In genomic region chr2:154790656-154791483, GRCm38 (mm10) we compare ENCODE assay signal across 8 mouse cellular contexts. TPM values are rescaled to one million over a fixed set of nuclear protein-coding genes. Genes with fewer than 3 reads are reported as not detected.
DNase-seq lines count a peak whose midpoint lies in the region; ATAC-seq and TF ChIP-seq lines count a peak whose summit lies in the region.

Gene Raly, plus strand, starts transcription at chr2:154791096.
Gene a, plus strand, starts transcription at chr2:154791402.

- H3K4me2 ChIP-seq in hindbrain, postnatal 0 days (ENCODE audit: low read depth, low read length), result peak within 1 kb of the TSS; percentile 86

- H3K9ac ChIP-seq in hindbrain, postnatal 0 days (replicated peaks; ENCODE audit: low read length), result peak within 1 kb of the TSS; percentile 56

- peaks cover 14% of the 10 kb centered on the region; the same call in 1 of the 2 replicates for H3K4me1 ChIP-seq in hindbrain, postnatal 0 days (ENCODE audit: insufficient read depth, low read length)

- WGBS in hindbrain, postnatal 0 days, result under 1% methylated on average over 70 of the region's 89 CpGs

- ATAC-seq in common myeloid progenitor, adult 5-6 weeks (replicated peaks; ENCODE audit: low read depth, poor library complexity, severe bottlenecking), result peak; percentile 90
- ATAC-seq in hindbrain, postnatal 0 days, result peak; percentile 96
- ATAC-seq in megakaryocyte, adult 5-6 weeks (ENCODE audit: poor library complexity, severe bottlenecking), result peak; percentile 90

- peak within 1 kb of the TSS; percentile 100 for H3K4me3 ChIP-seq in gastrocnemius, adult 2 months
- H3K4me3 ChIP-seq in hindbrain, postnatal 0 days (ENCODE audit: low read length), result peak within 1 kb of the TSS; percentile 92
- H3K4me3 ChIP-seq in left cerebral cortex, adult 2 months, result peak within 1 kb of the TSS; percentile 96

- H3K27ac ChIP-seq in gastrocnemius, adult 2 months, result peak within 1 kb of the TSS; percentile 98
- H3K27ac ChIP-seq in hindbrain, postnatal 0 days, result peak within 1 kb of the TSS; percentile 91
- peak within 1 kb of the TSS; percentile 100 for H3K27ac ChIP-seq in left cerebral cortex, adult 2 months

- TF ChIP-seq CTCF in gastrocnemius, adult 2 months (IDR thresholded peaks at IDR 0.05), result peak; percentile 18; the same call in 1 of the 2 replicates
- TF ChIP-seq CTCF in hindbrain, postnatal 0 days (IDR thresholded peaks at IDR 0.05; ENCODE audit: low read depth), result 0 out of 2 replicates have a peak, but pooled peaks have one; percentile 24
- TF ChIP-seq CTCF in left cerebral cortex, adult 2 months (IDR thresholded peaks at IDR 0.05), result no peak; the same call in 1 of the 2 replicates

- H3K27me3 ChIP-seq in hindbrain, postnatal 0 days (ENCODE audit: insufficient read depth, low read length), result no peaks in the 10 kb centered on the region

- H3K36me3 ChIP-seq in hindbrain, postnatal 0 days (ENCODE audit: insufficient read depth, low read length), result no peaks in the 10 kb centered on the region

- intact Hi-C loops in gastrocnemius, adult 2 months (cut with DNase I), result loop anchor here (5.0 kb wide), 1 partner anchor 66 kb away; no protein-coding TSS in a partner anchor
- intact Hi-C loops in left cerebral cortex, adult 2 months (cut with DNase I), result no loop called here

- H3K9me3 ChIP-seq in hindbrain, postnatal 0 days (ENCODE audit: low read length), result no peaks in the 10 kb centered on the region

- peak; percentile 99 for DNase-seq in ZHBTc4 (ENCODE audit: low read depth, low spot score)
- peak; percentile 99 for DNase-seq in gastrocnemius, adult 2 months
- DNase-seq in hindbrain, postnatal 0 days (ENCODE audit: low spot score), result peak; percentile 97
- peak; percentile 93 to 95 for DNase-seq in left cerebral cortex, adult 2 months (ENCODE audit: extremely low spot score in 1 of 2, low spot score in 2 of 2)
- peak; percentile 92 to 96 for DNase-seq in right cerebral cortex, adult 2 months (ENCODE audit: low spot score in 2 of 2)
- DNase-seq in urinary bladder, postnatal 14 days (ENCODE audit: low spot score), result peak; percentile 98

RNA-seq across cellular contexts. Expression of gene Raly, which starts in this region (rescaled TPM):
- 196 and 236 TPM in 2 replicates for total RNA-seq in common myeloid progenitor, adult 5-6 weeks (2017)
- total RNA-seq in gastrocnemius, adult 2 months (2021), result 10 to 100 TPM; 62.5 to 70.7 TPM
- 180 and 199 TPM in 2 replicates for total RNA-seq in hindbrain, postnatal 0 days (2014; rRNA removed)
- polyA plus RNA-seq in hindbrain, postnatal 0 days (2015; fragmentation: Nextera tagmentation; extraction: Ambion mirVana), result 22.4 and 25.5 TPM in 2 replicates
- total RNA-seq in left cerebral cortex, adult 2 months (2021), result 100 to 1,000 TPM in 1 of 2 experiments, 10 to 100 TPM in 1; 93.2 to 101 TPM
- total RNA-seq in megakaryocyte, adult 5-6 weeks (2015), result 86.8 and 92.8 TPM in 2 replicates
- 164 and 176 TPM in 2 replicates for total RNA-seq in megakaryocyte, adult 5-6 weeks (2017)

RNA-seq across cellular contexts. Expression of gene a, which starts in this region (rescaled TPM):
- not detected in 2 replicates for total RNA-seq in common myeloid progenitor, adult 5-6 weeks (2017)
- not detected for total RNA-seq in gastrocnemius, adult 2 months (2021)
- total RNA-seq in hindbrain, postnatal 0 days (2014; rRNA removed), result 1.3 TPM in 1 of 2 replicates, not detected in the other
- 0.85 and 1.6 TPM in 2 replicates for polyA plus RNA-seq in hindbrain, postnatal 0 days (2015; fragmentation: Nextera tagmentation; extraction: Ambion mirVana)
- not detected for total RNA-seq in left cerebral cortex, adult 2 months (2021)
- 0.39 TPM in 1 of 2 replicates, not detected in the other for total RNA-seq in megakaryocyte, adult 5-6 weeks (2015)
- not detected in 2 replicates for total RNA-seq in megakaryocyte, adult 5-6 weeks (2017)

Comparison
In these comparisons a context has a peak if more than half of its experiments do, and no peak if none do; other contexts are left out.
1. Peak in every context shown above with its lines: DNase-seq, ATAC-seq, H3K4me3 ChIP-seq and H3K27ac ChIP-seq.